Mouse (Mus musculus): ENCODE measurements around the gene Gphb5.
"Not testable (repeated sequence)": the region's sequence is repeated elsewhere in the genome, so short reads cannot be mapped to it uniquely, and the experiment has no call there.

Gphb5 gene

DNA sequence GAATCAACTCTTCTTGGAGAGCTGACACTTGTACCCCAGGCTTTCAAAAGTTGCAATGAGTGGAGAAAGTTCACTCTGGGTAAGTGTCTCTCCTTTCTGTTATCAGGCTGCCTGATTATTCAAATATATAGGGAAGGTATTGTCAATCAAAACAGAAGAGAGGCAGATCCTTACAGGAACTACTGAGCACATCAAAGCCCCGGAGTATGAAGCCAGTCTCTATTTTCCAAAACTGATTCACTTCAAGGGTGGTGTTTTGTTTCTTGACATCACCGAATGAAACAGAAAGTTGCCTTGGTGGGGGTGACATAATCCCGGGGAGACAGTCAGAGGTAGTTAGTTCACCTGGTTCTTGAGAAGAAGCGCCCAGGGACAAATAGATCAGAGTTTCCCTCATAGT is at the start of gene Gphb5:
Gene Gphb5, minus strand, starts transcription at position 101 of the 400 bp plus-strand sequence.
- CTCF ChIA-PET = no interaction called here

DNA sequence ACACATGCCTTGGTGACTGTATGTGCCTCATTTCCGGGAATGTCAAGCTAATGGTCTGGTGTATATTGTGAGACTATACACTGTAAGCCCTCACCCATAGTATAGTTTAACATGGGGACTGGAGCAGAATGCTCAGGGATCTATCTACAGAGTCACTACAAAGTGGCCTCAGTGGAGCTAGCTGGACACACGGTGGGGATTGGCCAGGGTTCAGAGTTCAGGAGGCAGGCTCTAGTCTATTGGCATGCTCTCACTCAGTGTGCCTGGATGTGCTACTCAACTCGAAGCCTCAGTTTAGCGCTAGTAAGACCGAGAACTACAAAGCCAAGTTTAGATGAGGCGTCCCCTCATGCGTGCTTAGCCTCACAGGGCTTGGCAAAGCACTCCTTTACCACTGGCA is 49.6 kb upstream of the Gphb5 start:
- CTCF ChIA-PET = interaction anchor here (0.7 kb wide), 1 partner anchor 875 kb away, joined by 4 read pairs; no protein-coding TSS in a partner anchor

DNA sequence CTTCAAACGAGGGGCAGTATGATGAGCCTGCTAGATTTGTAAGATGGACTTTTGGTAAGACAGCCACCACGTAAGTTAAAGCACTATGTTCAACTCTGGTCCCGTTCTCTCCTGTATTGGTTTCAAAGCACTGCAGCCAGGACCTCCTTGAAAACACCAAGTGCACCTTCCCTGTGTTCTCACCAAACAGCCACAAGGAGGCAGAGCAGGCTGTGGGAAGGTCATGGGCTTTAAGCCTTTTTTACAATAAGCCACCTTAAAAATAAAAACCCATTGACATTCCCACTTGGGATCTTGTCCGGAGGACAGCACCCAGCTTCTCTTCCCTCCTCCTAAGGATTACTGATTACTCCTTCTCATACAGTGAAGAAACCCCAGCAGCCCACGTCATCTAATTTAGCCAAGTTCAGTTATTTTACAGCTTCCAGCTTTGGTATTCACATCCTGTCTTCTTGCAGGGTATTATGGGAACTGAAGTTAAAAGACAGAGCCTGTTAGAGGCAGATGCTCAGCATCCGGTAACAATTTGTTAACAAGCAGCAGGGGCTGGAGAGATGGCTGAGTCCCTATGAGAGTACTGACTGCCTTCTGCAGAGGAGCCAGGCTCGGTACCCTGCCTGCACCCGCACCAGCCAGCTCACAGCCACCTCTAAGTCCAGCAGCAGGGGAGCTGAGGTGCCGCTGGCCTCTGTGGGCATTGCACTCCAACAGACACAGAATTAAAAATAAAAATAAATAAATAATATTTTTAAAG is 47.6 kb upstream of the Gphb5 start:
- CTCF ChIA-PET = no interaction called here

DNA sequence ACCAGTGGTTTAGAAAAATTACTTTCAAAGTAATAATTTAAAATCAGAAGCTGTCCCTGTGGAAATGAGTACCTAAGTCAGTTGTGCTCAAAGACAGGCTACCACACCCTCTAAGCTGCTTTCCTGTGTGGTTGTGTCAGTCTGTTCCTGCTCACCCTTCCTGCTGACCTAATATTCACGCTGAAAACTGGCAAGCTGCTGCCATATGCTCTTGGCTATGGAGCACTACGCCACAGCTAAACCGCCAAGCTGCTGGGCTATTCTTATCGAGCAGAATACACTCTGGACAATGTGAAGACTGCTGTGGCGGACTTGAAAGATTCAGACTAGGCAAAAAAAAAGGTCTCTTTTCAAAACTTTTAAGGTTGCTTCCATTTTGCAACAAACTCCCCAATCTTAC is 44.0 kb upstream of the Gphb5 start:
- CTCF ChIA-PET = no interaction called here

DNA sequence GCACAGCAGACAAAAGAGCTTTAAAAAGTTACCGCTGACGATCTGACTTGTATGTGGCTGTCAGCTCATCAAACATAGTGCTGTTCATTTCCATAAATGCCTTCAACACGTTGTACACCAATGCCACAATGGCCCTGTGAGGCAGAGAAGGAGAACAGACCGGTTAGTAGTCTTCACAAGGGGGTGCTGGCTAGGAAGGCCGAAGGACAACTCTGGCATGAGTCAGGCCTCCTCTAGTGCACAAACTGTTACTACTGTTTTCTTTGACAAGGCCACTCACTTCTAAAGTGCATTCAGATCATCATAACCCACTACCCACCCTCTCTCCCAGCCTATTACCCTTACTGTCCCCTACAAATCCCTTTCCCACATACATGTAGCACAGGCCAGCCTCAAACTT is 43.1 kb upstream of the Gphb5 start:
- CTCF ChIA-PET = no interaction called here

DNA sequence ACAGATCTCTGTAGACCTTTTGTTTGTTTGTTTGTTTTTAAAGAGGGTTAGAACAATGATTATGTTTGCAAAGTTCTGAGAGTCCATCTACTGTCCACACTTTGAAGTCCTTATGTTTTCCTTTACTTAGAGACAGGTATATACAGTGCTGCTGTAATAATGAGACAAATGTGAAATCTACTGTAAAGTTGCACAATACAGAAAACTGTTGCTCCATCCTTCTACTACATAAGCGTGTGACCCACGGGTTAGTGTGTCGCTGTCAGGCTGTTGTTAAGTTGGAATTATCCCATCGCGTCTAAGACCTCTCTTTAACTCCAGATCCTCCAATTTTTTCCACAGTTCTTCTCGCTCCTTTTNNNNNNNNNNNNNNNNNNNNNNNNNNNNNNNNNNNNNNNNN is 36.9 kb upstream of the Gphb5 start:
- CTCF ChIA-PET = no interaction called here

DNA sequence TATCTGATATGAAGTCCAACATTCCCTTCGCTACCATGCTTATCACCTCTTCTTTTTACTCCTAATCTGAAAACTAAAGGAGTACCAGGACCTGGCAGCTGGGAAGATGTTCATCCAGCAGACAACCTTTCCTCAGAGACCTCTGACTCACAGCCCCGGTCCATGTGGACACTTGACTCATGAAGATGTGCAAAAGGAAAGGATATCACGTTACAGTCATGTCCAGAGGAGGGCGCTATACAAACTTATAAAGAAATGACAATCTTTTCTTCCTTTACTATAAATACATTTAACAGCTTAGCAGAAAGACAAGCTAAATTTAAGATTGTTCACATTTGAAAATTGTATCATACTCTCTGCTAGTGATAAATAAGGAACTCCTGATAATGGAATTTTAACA is 36.4 kb upstream of the Gphb5 start:
- CTCF ChIA-PET = no interaction called here

DNA sequence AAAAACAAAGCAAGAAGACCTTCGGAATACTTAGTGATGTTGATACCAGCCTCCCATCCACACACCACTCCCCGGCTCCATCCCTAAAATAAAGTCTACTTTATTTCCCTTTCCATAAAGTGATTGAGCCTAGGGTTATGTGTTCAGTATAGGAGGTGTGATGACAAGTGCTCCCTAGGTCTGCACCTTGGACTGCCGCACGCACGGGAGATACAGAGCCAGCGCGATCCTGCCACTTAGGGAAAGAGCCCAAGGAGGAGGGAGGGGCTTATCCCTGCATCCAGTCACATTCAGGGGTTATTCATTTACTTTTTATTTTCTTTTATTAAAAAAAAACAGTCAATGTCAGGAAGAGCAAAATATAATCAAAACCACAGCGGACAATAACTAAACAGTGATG is 34.0 kb upstream of the Gphb5 start:
- CTCF ChIA-PET = no interaction called here

DNA sequence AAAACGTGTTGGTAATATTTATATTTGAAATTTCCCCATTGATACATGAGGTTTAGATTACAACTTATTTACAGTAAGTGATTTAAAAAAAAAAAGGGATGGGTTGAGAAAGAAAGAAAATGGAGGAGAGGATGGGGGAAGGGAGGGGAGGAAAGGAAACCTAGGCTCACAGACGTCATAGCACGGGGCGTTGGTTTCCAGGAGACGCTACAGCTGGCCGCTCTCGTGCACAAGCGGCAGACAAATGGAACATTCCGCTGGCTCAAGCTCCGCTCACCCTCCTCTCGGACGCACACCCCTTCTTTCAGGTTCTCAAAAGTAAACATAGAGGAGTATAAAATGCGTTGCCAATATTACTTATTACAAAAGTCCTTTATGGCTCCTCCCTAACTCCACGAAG is 33.4 kb upstream of the Gphb5 start:
- CTCF ChIA-PET = interaction anchor here (0.6 kb wide), 1 partner anchor 146 kb away, joined by 4 read pairs; no protein-coding TSS in a partner anchor

DNA sequence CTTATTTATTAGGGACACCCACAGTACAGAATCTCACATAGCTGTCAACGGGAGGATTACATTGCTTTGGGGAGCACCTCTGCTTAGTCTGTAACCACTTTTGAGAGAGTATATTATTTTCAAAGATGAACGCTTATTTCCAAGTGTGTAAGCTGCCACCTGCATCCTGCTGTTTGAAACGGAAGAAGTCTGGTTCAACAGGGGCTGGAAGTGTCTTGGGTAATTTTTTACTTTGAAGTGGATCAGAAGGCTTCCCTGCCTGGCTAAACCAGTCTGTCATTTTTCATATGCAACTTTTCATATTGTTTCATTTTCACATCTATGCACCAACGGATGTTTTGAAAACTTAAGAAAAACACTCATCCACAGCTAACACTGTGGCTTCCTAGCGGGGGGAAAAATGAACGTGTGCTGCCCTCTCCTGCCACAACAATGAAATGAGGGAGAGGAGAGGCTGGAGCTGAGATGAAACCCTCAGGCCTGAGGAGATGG is 32.9 kb upstream of the Gphb5 start:
- CTCF ChIA-PET = interaction anchor here (0.6 kb wide), 1 partner anchor 146 kb away, joined by 4 read pairs; no protein-coding TSS in a partner anchor

DNA sequence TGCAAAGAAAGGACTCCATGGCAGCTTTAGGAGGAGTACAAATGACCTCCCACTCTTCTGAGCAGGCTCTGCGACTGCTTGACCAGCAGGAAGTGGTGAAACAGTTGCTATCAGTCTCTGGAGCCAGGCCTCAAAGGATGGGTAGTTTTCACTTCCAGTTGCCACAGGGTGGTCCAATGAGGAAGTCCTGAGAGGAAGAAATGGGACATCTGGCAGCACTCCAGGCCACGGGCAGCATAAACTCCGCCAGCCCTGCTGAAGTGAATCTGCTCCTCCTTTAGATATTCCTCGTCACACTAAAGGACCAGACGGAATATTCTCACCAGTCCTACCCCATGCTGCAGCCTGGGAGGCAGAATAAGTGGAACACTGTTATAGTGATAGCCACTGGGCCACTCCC is 32.3 kb upstream of the Gphb5 start:
- CTCF ChIA-PET = interaction anchor here (0.6 kb wide), 1 partner anchor 18 kb away, joined by 12 read pairs; no protein-coding TSS in a partner anchor

DNA sequence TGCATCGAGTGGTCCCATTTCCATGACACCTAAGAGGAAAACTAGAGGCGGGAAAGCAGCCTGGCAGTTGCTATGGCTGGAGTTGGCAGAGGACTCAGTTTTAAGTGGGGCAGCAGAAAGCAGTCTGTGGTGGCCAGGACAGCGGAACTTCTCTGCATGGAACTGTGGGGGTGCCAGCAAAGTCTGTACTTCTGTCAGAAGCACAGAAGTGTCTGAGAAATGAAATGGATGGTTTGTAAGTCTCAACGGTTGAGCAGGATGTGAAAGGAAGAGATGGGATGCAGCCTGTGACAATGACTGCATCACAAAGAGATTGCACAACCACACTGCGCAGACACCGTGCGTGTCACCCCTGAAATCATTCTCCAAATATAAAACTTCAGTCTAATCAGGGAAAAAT is 29.7 kb upstream of the Gphb5 start:
- CTCF ChIA-PET = no interaction called here

DNA sequence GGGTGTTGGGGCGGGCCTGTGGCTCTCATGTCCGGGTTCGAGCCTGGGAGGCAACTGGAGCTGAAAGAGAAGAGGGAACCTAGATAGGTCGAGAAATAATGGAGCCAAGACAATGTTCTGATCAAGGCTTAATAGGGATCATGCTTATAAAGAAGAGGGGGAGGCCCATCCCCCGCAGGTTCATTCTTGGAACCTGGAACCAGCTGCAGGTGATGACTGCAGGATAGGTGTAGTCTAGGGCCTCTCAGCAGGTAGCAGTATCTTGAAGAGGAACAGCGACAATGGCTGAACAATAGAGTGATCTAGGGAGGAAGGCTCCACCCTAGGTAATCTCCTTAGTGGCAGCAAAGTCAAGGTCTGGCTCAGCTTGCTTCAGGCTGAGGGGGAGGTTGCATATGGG is 15.8 kb upstream of the Gphb5 start:
- CTCF ChIA-PET = not testable (repeated sequence)

DNA sequence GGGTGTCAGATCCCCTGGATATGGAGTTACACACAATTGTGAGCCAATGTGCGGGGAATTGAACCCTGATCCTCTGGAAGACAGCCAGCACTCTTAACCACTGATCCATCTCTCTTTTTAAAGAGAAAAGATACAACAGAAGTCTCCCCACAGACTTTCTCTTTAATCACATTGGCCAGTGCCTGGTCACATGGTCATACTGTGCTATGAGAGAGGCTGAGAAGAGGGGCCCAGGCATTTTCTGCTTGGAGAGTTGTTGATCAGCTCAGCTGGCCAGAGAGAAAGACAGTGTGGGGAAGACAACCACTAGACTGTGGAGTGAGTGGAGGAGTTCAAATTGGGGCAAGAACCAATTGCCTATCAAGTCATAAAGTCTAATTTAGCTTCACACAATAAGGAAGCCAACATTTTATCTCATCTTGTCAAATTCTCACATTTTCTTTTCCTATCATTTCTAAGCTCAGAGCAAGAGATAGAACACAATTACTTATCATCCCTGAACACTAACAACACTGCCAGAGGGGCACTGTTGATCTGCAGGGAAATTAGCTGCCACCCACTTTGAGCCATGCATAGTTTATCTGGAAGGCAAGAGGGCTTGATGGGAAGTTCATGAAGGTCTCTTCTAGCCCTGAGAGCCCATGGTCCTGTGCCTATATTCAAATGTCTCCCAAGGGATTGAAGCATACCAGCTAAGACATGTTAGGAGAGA is 13.3 kb upstream of the Gphb5 start:
- CTCF ChIA-PET = no interaction called here

DNA sequence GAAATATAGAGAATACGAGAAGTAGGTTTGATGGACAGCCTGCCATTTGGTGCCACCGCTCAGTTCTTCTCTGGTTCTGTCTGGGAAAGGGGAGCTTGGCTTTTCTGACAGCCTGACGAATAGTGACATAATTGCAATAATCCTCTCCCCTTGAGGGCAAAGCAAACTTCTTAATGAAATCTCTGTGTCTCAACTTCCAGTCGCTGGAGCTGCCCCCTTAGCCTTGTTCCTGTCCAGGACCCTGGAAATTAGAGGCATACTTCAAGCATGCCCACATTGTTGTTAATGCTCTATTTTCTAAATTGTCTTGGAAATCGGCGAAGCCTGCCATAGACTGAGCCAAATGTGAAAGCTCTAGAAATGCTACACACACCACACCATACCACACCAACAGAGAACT is 12.1 kb upstream of the Gphb5 start:
- CTCF ChIA-PET = no interaction called here

DNA sequence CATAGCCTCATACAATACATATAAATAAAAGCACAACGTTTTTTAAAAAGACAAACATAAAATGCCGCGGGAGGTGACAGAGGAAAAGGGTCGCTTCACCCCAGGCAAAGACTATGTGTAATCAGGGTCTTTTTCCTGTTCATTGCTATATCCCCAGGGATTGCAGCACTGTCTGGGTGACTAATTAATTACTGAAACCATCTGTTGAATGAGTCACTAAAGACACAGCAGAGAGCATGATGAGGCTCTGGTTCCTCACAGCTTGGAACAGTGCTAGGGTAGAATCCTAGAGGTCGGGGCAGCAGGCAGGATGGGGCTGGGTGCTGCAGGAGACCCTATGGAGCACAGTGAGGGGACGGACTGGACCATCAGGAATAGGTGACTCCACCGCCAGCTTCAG is 9.3 kb upstream of the Gphb5 start:
- CTCF ChIA-PET = no interaction called here

DNA sequence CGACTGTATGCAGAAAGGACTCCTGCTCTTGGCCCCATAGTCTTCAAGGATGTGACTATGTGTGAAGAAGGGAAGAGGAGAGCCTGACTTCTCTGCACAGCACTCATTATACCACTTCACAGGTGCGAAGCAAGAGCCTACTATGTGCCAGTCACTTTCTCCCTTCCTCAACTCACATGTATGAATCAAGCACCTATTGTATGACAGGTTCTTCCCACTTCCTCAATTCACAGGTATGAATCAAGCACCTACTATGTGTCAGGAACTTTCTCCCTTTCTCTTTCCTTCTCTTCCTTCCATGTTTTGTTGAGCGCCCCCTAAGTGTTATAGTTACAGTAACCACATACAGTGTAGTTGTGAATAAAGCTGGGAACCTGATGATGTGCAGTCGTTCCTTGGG is 8.2 kb upstream of the Gphb5 start:
- CTCF ChIA-PET = no interaction called here

DNA sequence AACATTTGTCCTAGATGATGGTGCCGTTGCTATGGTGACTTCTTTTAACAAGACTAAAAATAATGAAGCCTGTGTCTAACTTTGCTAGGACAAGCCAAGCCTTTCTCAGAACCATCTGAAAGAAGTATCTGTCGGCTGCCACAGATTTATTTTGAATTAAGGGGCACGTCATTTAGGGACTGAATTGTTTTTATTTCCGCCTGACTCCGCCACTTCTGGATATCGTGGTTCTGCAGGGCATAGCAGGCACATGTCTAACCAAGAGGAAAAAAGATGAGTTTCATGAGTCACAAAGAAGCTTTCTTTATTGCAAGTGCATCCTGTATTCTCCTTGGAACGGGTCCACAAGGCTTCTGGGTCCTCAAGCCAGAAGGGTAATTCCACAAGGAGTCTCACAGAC is 7.8 kb upstream of the Gphb5 start:
- CTCF ChIA-PET = no interaction called here

DNA sequence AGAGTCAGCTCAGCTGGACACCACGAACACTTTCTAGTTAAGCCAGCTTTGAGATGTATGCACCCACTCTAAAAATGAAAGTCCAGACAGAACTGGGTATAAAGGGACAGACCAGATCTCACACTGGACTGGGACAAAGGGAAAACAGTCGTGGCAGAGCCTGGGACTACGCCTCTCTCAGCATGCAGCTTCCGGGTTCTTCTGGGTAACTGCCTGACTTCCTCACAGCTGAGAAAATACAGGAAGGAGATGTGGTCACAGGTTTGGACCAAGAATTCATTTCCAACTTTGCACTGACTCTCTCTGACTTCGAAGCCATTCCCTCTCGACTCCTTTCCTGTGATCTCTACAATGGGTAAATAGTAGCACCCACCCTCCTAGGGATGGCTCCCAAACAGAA is 1.6 kb downstream of the Gphb5 start:
- CTCF ChIA-PET = no interaction called here

DNA sequence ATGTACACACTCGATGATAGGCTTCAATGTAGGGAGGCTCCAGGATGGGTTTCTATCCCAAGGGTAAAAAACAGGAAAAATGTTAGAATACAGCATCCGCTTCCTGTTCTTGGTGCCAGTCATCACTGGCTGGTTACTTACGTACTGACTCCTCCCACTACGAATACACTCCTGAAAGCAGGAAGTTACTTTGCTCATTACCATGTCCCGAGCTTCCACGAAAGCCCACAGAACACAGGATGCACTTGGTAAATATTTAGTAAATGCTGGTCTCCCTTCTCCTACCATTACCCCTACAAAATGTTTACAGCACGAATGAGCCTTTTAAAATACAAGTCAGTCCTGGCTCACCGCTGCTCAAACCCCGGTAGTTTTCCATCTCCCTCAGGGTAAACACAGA is 3.6 kb downstream of the Gphb5 start:
- CTCF ChIA-PET = no interaction called here

DNA sequence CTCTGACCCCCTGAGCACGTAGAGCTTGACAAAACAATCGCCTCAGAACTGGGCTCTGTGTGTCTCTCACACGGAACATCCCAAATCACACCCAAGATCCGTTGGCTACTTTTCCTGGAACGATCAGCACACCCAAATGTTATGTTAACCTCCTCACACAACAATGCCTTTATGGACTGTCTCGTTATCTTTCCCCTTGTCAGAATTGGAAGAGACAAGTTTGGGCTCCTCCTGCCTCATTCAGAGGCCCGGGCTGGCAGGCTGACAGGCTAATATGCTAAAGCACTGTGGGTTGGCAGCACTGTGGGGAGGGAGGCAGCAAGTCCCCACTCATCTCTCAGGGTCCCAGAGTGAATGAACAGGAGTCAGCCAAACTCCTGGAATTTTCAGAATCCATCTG is 19.5 kb downstream of the Gphb5 start:
- CTCF ChIA-PET = no interaction called here

DNA sequence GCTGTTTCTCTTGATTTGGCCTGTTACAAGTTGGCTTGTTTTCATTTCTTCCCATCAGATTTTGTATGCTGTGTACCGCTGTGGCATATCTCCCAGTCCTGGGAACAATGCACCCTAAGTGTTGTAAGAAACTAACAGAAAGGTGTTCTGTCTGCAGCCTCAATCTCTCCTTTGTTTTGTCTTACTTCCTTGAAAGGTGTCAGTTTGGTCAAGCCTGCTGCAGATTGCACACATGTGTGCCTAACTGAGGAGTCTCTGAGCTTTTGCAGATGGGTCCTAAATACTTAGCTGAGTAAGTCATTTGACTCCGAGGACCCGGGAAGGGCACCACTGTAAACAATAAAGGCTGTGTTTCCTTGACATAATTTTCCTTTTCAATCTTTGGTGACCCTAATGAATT is 20.0 kb downstream of the Gphb5 start:
- CTCF ChIA-PET = no interaction called here

DNA sequence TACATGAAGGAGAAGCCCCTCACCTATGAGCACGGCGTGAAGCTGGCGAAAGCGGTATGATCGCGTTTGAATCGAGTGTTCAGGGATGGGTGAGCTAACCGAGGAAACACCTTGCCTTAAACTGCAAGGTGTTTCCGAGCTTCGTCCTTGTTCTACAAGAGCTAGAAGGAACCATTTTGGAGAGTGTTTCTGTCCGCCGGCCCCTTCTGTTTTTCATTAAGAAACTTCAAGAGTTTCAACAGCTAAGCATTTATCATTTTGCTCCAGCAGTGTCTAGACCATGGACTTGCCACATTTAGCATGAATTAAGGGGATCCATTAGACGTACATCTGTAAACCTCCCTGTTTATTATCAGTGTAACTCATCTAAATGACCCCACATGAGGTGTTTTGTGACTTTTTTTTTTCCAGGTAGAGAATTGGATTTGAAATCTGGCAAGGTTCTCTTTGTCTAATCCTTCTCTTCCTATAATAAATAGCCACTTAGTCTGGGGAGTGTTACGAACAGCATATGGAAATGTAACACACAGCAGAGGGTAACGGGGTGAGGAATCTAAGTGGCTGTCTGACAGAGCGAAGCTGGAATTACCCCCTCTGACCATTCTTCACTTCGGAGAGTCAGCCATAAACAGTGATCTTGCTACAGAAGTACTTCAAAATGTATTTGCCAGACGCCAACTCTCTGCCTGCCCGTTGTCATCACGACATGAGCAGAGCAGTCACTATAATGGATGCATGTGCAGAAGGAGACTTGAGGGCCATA is 22.4 kb downstream of the Gphb5 start:
- CTCF ChIA-PET = no interaction called here

All from spleen, embryonic (tissue).